Mouse (Mus musculus): Measurements from ENCODE around the gene Grap2. TPM values are rescaled to one million over a fixed set of nuclear protein-coding genes. Genes with fewer than 3 reads are reported as not detected.

Grap2 gene
- polyA plus RNA-seq, 1 experiment: not detected

- Histone ChIP-seq H3K4me3 (no peak overlapping the region), H3K36me3 (ENCODE audit: control insufficient read depth, insufficient read depth) (no peaks in the 10 kb centered on the region), H3K79me2 (ENCODE audit: control insufficient read depth, insufficient read depth) (no peaks in the 10 kb centered on the region), H3ac (ENCODE audit: control insufficient read depth, insufficient read length) (no peak overlapping the region), H3K27me3 (ENCODE audit: control insufficient read depth, insufficient read depth, insufficient read length) (peaks cover 49% of the 10 kb centered on the region), H3K4me2 (ENCODE audit: low read depth) (no peak overlapping the region)
- no peak for TF ChIP-seq MAX (IDR thresholded peaks at IDR 0.05; ENCODE audit: low read depth)
Measured at GRCm38 (mm10) chr15:80617839-80618238, 45.4 kb downstream of the Grap2 start.

- no peak overlapping the region for H3K4me3 ChIP-seq
- TF ChIP-seq CEBPB (IDR thresholded peaks at IDR 0.05; ENCODE audit: insufficient read depth, poor library complexity, severe bottlenecking) (no peak), MYOD1 (IDR thresholded peaks at IDR 0.05; ENCODE audit: control insufficient read depth in 1 of 3, insufficient read length in 2 of 3, low read depth in 2 of 3) (no peak), REST (IDR thresholded peaks at IDR 0.05; ENCODE audit: insufficient read depth, insufficient read length) (no peak), MAX (IDR thresholded peaks at IDR 0.05; ENCODE audit: low read depth) (no peak), POLR2A (IDR thresholded peaks at IDR 0.05; ENCODE audit: insufficient read length, low read depth) (no peak), SRF (IDR thresholded peaks at IDR 0.05; ENCODE audit: control insufficient read depth, insufficient read length, low read depth) (no peak), POLR2AphosphoS2 (IDR thresholded peaks at IDR 0.05; ENCODE audit: insufficient read length, low read depth) (no peak), USF1 (IDR thresholded peaks at IDR 0.05; ENCODE audit: low read depth) (no peak), TCF3 (IDR thresholded peaks at IDR 0.05; ENCODE audit: insufficient read length, low read depth) (no peak), E2F4 (IDR thresholded peaks at IDR 0.05; ENCODE audit: insufficient read depth) (no peak), MYOG (IDR thresholded peaks at IDR 0.05; ENCODE audit: control insufficient read depth in 1 of 3, insufficient read depth in 1 of 3, insufficient read length in 2 of 3, low read depth in 2 of 3) (no peak), TCF12 (IDR thresholded peaks at IDR 0.05; ENCODE audit: insufficient read depth, poor library complexity, severe bottlenecking) (no peak)
- H3K4me2 ChIP-seq (ENCODE audit: low read depth): no peak overlapping the region
- no peaks in the 10 kb centered on the region for H3K79me2 ChIP-seq (ENCODE audit: control insufficient read depth, insufficient read depth)
- no peak overlapping the region for H3ac ChIP-seq (ENCODE audit: control insufficient read depth, insufficient read length)
- H3K36me3 ChIP-seq (ENCODE audit: control insufficient read depth, insufficient read depth): no peaks in the 10 kb centered on the region
- peaks cover 53% of the 10 kb centered on the region for H3K27me3 ChIP-seq (ENCODE audit: control insufficient read depth, insufficient read depth, insufficient read length)
Measured at GRCm38 (mm10) chr15:80619166-80619565, 46.8 kb downstream of the Grap2 start.

- H3ac ChIP-seq (ENCODE audit: control insufficient read depth, insufficient read length): no peak overlapping the region
- H3K4me2 ChIP-seq (ENCODE audit: low read depth): no peak overlapping the region
- H3K27me3 ChIP-seq (ENCODE audit: control insufficient read depth, insufficient read depth, insufficient read length): peaks cover 48% of the 10 kb centered on the region
- H3K36me3 ChIP-seq (ENCODE audit: control insufficient read depth, insufficient read depth): no peaks in the 10 kb centered on the region
- TF ChIP-seq E2F4 (IDR thresholded peaks at IDR 0.05; ENCODE audit: insufficient read depth) (no peak), SRF (IDR thresholded peaks at IDR 0.05; ENCODE audit: control insufficient read depth, insufficient read length, low read depth) (no peak), USF1 (IDR thresholded peaks at IDR 0.05; ENCODE audit: low read depth) (no peak), TCF12 (IDR thresholded peaks at IDR 0.05; ENCODE audit: insufficient read depth, poor library complexity, severe bottlenecking) (no peak), TCF3 (IDR thresholded peaks at IDR 0.05; ENCODE audit: insufficient read length, low read depth) (no peak), MYOG (IDR thresholded peaks at IDR 0.05; ENCODE audit: control insufficient read depth in 1 of 3, insufficient read depth in 1 of 3, insufficient read length in 2 of 3, low read depth in 2 of 3) (no peak), REST (IDR thresholded peaks at IDR 0.05; ENCODE audit: insufficient read depth, insufficient read length) (no peak), CEBPB (IDR thresholded peaks at IDR 0.05; ENCODE audit: insufficient read depth, poor library complexity, severe bottlenecking) (no peak), MAX (IDR thresholded peaks at IDR 0.05; ENCODE audit: low read depth) (no peak), POLR2A (IDR thresholded peaks at IDR 0.05; ENCODE audit: insufficient read length, low read depth) (no peak), POLR2AphosphoS2 (IDR thresholded peaks at IDR 0.05; ENCODE audit: insufficient read length, low read depth) (no peak)
- H3K79me2 ChIP-seq (ENCODE audit: control insufficient read depth, insufficient read depth): no peaks in the 10 kb centered on the region
- H3K4me3 ChIP-seq: no peak overlapping the region
Measured at GRCm38 (mm10) chr15:80619786-80620185, 47.4 kb downstream of the Grap2 start.

- Histone ChIP-seq H3ac (ENCODE audit: control insufficient read depth, insufficient read length) (no peak overlapping the region), H3K4me3 (no peak overlapping the region), H3K79me2 (ENCODE audit: control insufficient read depth, insufficient read depth) (no peaks in the 10 kb centered on the region), H3K27me3 (ENCODE audit: control insufficient read depth, insufficient read depth, insufficient read length) (peaks cover 50% of the 10 kb centered on the region), H3K36me3 (ENCODE audit: control insufficient read depth, insufficient read depth) (no peaks in the 10 kb centered on the region), H3K4me2 (ENCODE audit: low read depth) (no peak overlapping the region)
- TF ChIP-seq E2F4 (IDR thresholded peaks at IDR 0.05; ENCODE audit: insufficient read depth) (no peak), USF1 (IDR thresholded peaks at IDR 0.05; ENCODE audit: low read depth) (no peak), CEBPB (IDR thresholded peaks at IDR 0.05; ENCODE audit: insufficient read depth, poor library complexity, severe bottlenecking) (no peak), TCF3 (IDR thresholded peaks at IDR 0.05; ENCODE audit: insufficient read length, low read depth) (no peak), MAX (IDR thresholded peaks at IDR 0.05; ENCODE audit: low read depth) (no peak), REST (IDR thresholded peaks at IDR 0.05; ENCODE audit: insufficient read depth, insufficient read length) (no peak), POLR2AphosphoS2 (IDR thresholded peaks at IDR 0.05; ENCODE audit: insufficient read length, low read depth) (no peak), MYOD1 (IDR thresholded peaks at IDR 0.05; ENCODE audit: control insufficient read depth in 1 of 3, insufficient read length in 2 of 3, low read depth in 2 of 3) (no peak)
Measured at GRCm38 (mm10) chr15:80620371-80620770, 48.0 kb downstream of the Grap2 start.

- H3K79me2 ChIP-seq (ENCODE audit: control insufficient read depth, insufficient read depth): no peaks in the 10 kb centered on the region
- H3K4me3 ChIP-seq: no peak overlapping the region
- no peaks in the 10 kb centered on the region for H3K36me3 ChIP-seq (ENCODE audit: control insufficient read depth, insufficient read depth)
- H3ac ChIP-seq (ENCODE audit: control insufficient read depth, insufficient read length): no peak overlapping the region
- TF ChIP-seq POLR2A (IDR thresholded peaks at IDR 0.05; ENCODE audit: insufficient read length, low read depth): no peak
- no peak for TF ChIP-seq MYOG (IDR thresholded peaks at IDR 0.05; ENCODE audit: control insufficient read depth in 1 of 3, insufficient read depth in 1 of 3, insufficient read length in 2 of 3, low read depth in 2 of 3)
- no peak for TF ChIP-seq E2F4 (IDR thresholded peaks at IDR 0.05; ENCODE audit: insufficient read depth)
- TF ChIP-seq CEBPB (IDR thresholded peaks at IDR 0.05; ENCODE audit: insufficient read depth, poor library complexity, severe bottlenecking): no peak
- H3K4me2 ChIP-seq (ENCODE audit: low read depth): no peak overlapping the region
- peaks cover 48% of the 10 kb centered on the region for H3K27me3 ChIP-seq (ENCODE audit: control insufficient read depth, insufficient read depth, insufficient read length)
Measured at GRCm38 (mm10) chr15:80623171-80623837, 50.9 kb downstream of the Grap2 start.

Data from myocyte (in vitro differentiated cells).